Mouse (Mus musculus): ENCODE data around the gene Wdr45. TPM values are rescaled to one million over a fixed set of nuclear protein-coding genes. Genes with fewer than 3 reads are reported as not detected.

Gene Wdr45
- total and polyA plus RNA-seq, 2 experiments from 2014 or later: 27.2 to 34.6 TPM

- Histone ChIP-seq H3K36me3 (ENCODE audit: insufficient read depth, low read length) (peaks cover 8% of the 10 kb centered on the region; the same call in 1 of the 2 replicates), H3K4me2 (ENCODE audit: low read depth, low read length, poor library complexity, severe bottlenecking) (peak overlapping the region; percentile 62), H3K4me1 (ENCODE audit: insufficient read depth, low read length) (no peaks in the 10 kb centered on the region), H3K4me3 (ENCODE audit: low read depth, low read length) (peak overlapping the region; percentile 61), H3K9ac (replicated peaks; ENCODE audit: low read length, poor library complexity, severe bottlenecking) (peak overlapping the region; percentile 55), H3K27me3 (ENCODE audit: insufficient read depth, low read length) (no peaks in the 10 kb centered on the region), H3K9me3 (ENCODE audit: low read length) (no peaks in the 10 kb centered on the region), H3K27ac (ENCODE audit: low read depth, low read length) (no peak overlapping the region)
- DNase-seq (ENCODE audit: low spot score) (no peak), ATAC-seq (ENCODE audit: low FRiP score) (no peak)
- no peak for TF ChIP-seq CTCF (IDR thresholded peaks at IDR 0.05)
- 18% methylated on average over 19 of the region's 22 CpGs for WGBS
Measured at GRCm38 (mm10) chrX:7763631-7764393, 49.7 kb downstream of the Wdr45 start.

DNA sequence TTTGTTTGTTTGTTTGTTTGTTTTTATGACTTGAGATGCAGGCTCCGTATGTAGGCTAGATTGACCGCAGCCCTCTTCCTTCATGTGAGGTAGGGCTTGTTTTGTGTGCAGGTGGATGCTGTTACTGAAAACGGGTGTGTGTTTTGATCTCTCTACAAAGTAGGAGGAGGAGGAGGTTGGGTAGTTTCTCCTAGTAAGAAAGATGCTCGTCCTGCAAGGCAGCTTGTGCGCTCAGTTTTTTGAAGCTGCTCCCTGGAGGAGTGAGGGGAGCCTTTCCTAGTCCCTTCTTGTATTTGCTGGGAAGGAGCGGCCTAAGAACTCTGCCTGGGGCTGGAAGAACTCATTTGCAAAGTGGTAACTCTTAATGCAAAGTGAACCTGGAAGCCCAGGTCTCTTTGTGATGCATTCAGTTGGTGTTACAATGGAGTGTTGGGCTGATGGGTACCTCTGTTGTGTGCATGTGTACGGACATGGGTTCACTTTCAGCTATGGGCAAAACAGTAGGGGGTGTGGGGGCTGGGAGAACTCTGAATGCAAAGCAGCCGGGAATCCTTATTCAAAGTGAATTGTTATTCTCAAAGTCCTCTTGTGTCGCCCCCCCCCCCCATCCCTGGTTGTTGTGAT, 50.6 kb downstream of the Wdr45 start:
- Histone ChIP-seq H3K4me2 (ENCODE audit: low read depth, low read length, poor library complexity, severe bottlenecking) (peak overlapping the region; percentile 62), H3K9me3 (ENCODE audit: low read length) (no peaks in the 10 kb centered on the region), H3K36me3 (ENCODE audit: insufficient read depth, low read length) (peaks cover 10% of the 10 kb centered on the region; the same call in 1 of the 2 replicates), H3K4me3 (ENCODE audit: low read depth, low read length) (peak overlapping the region; percentile 61), H3K27me3 (ENCODE audit: insufficient read depth, low read length) (no peaks in the 10 kb centered on the region), H3K27ac (ENCODE audit: low read depth, low read length) (no peak overlapping the region), H3K9ac (replicated peaks; ENCODE audit: low read length, poor library complexity, severe bottlenecking) (no peak overlapping the region), H3K4me1 (ENCODE audit: insufficient read depth, low read length) (no peaks in the 10 kb centered on the region)
- TF ChIP-seq CTCF (IDR thresholded peaks at IDR 0.05): no peak
- ATAC-seq (ENCODE audit: low FRiP score) (no peak), DNase-seq (ENCODE audit: low spot score) (no peak)
- WGBS: 24% methylated on average over 8 of the region's 9 CpGs

GRCm38 (mm10) chrX:7765281-7765670, 51.1 kb downstream of the Wdr45 start:
- WGBS: 23% methylated on average over 10 of the region's 13 CpGs
- TF ChIP-seq CTCF (IDR thresholded peaks at IDR 0.05): no peak
- Histone ChIP-seq H3K4me2 (ENCODE audit: low read depth, low read length, poor library complexity, severe bottlenecking) (peak overlapping the region; percentile 62), H3K9ac (replicated peaks; ENCODE audit: low read length, poor library complexity, severe bottlenecking) (no peak overlapping the region), H3K4me3 (ENCODE audit: low read depth, low read length) (peak overlapping the region; percentile 61), H3K4me1 (ENCODE audit: insufficient read depth, low read length) (no peaks in the 10 kb centered on the region), H3K9me3 (ENCODE audit: low read length) (no peaks in the 10 kb centered on the region), H3K36me3 (ENCODE audit: insufficient read depth, low read length) (peaks cover 10% of the 10 kb centered on the region; the same call in 1 of the 2 replicates), H3K27me3 (ENCODE audit: insufficient read depth, low read length) (no peaks in the 10 kb centered on the region), H3K27ac (ENCODE audit: low read depth, low read length) (no peak overlapping the region)
- ATAC-seq (ENCODE audit: low FRiP score): no peak
- no peak for DNase-seq (ENCODE audit: low spot score)

DNA sequence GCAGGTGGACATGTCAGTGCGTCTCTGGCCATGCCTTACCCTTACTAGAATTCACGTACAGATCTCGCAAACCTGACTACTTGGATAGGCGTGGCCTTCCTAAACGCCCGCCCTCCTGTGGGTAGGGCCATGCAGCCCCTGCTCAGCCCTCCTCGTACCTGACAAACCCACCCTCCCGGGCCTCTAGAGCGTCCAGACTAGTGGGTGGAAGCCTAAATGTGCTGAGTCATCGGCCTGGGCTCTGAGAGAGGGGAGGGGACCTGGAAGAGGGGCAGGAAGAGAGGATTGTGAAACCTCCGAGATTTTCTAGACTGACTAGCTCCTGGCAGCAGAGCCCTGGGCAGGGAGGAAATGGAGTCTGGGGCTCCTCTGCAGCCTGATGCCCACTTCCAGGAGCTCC, 51.6 kb downstream of the Wdr45 start:
- no peaks in the 10 kb centered on the region for H3K4me1 ChIP-seq (ENCODE audit: insufficient read depth, low read length)
- 17% methylated on average over 11 of the region's 11 CpGs for WGBS
- no peak overlapping the region for H3K27ac ChIP-seq (ENCODE audit: low read depth, low read length)
- H3K9ac ChIP-seq (replicated peaks; ENCODE audit: low read length, poor library complexity, severe bottlenecking): no peak overlapping the region
- H3K27me3 ChIP-seq (ENCODE audit: insufficient read depth, low read length): no peaks in the 10 kb centered on the region
- peaks cover 12% of the 10 kb centered on the region for H3K36me3 ChIP-seq (ENCODE audit: insufficient read depth, low read length)
- DNase-seq (ENCODE audit: low spot score): peak; percentile 47
- H3K4me3 ChIP-seq (ENCODE audit: low read depth, low read length): peak overlapping the region; percentile 61
- no peak for ATAC-seq (ENCODE audit: low FRiP score)
- H3K9me3 ChIP-seq (ENCODE audit: low read length): no peaks in the 10 kb centered on the region
- no peak for TF ChIP-seq CTCF (IDR thresholded peaks at IDR 0.05)
- H3K4me2 ChIP-seq (ENCODE audit: low read depth, low read length, poor library complexity, severe bottlenecking): peak overlapping the region; percentile 62

DNA sequence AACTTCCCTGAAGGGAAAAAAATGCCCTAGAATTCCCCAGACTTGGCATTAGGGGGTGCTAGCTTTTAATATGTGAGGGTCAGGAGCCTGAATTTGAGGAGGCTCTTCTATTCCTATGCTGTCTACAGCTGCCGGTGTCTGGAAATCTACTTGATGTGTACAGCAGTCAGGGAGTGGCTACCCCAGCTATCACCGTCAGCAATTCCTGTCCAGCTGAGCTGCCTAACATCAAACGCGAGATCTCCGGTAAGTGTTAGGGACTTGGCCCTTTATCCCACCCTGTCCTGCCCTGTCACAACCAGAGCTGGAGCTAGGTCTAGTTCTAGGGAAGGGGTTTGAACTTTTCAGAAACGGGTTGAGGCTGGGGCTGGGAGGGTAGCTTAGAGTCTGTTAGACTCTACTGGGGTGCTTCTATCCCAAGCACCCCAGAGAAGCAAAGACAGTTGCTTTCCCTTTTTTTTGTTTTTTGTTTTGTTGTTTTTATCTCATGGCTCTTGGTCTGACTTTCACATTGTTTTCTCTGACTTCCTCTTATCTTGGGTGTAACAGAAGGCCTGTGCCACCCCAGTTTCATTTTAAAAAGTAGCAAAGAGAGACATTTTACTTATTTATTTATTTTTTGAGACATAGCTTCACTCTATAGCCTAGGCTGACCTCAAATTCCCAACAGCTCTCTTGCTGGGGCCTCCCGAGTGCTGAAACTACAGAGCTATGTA, 55.3 kb downstream of the Wdr45 start:
- Histone ChIP-seq H3K4me1 (ENCODE audit: insufficient read depth, low read length) (no peaks in the 10 kb centered on the region), H3K4me2 (ENCODE audit: low read depth, low read length, poor library complexity, severe bottlenecking) (no peak overlapping the region), H3K36me3 (ENCODE audit: insufficient read depth, low read length) (peaks cover 15% of the 10 kb centered on the region), H3K9me3 (ENCODE audit: low read length) (no peaks in the 10 kb centered on the region), H3K27ac (ENCODE audit: low read depth, low read length) (no peak overlapping the region), H3K27me3 (ENCODE audit: insufficient read depth, low read length) (no peaks in the 10 kb centered on the region), H3K4me3 (ENCODE audit: low read depth, low read length) (no peak overlapping the region), H3K9ac (replicated peaks; ENCODE audit: low read length, poor library complexity, severe bottlenecking) (no peak overlapping the region)
- WGBS: 82% methylated on average over 7 of the region's 7 CpGs
- DNase-seq (ENCODE audit: low spot score) (no peak), ATAC-seq (ENCODE audit: low FRiP score) (no peak)
- no peak for TF ChIP-seq CTCF (IDR thresholded peaks at IDR 0.05)

Data from midbrain, postnatal 0 days (tissue).